Mouse (Mus musculus) urinary bladder, adult 18-20 months (tissue): Measurements from ENCODE around the gene Col4a4.

Source experiments
- DNase-seq, 2 experiments: peaks; one replicate each; pipeline ENCODE4 v3.0.0; 2022; ENCODE audit warnings: low spot score in 2 of 2, mixed read lengths in 2 of 2

The Col4a4 gene

DNA sequence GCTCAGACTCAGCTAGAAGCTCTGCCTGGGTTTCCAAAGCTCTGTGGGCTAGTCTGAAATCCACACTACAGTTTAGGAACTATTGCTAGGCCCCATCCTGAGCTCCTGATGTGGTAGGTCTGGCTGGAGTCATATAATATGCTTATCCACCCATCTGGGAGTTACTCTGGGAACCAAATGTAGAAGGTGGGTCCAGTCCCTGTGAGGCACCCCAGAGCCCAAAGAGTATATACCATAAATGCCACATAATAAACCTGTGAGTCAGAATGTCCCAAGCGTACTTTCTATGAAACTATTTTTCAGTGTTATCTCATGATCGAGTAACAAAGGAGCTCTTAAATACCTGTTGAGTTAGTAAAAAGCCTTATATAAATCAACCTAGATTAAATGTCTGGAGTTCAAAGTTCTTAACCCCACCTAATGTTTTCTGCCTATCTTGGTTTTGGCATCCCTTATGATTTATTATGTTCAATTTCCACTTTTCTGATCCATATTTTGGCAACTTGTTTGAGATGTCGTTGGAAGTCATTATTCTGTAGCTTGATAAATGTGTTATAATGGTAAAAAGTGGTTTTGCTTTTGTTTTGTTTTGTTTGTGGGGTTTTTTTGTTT is 172.1 kb downstream of the Col4a4 start:
- no peak for DNase-seq

DNA sequence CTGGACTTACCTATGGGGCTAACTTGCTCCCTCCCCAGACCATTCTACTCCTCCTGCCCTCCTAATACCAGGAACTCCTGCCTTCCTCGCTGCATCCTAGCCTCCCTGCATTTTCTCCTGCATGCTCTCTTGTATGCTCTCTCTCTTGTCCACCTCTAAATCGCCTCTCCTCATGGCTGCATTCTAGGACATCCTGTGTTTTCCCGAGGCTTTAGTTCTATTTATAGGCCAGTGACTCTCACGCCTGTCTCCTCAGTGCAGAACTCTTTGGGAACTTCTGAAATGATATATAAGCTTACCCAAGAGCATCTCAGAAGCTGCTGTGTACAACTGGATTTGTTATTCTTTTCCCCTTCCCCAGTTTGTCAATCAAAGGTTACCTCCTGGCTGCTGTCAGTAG is 174.6 kb downstream of the Col4a4 start:
- no peak for DNase-seq

DNA sequence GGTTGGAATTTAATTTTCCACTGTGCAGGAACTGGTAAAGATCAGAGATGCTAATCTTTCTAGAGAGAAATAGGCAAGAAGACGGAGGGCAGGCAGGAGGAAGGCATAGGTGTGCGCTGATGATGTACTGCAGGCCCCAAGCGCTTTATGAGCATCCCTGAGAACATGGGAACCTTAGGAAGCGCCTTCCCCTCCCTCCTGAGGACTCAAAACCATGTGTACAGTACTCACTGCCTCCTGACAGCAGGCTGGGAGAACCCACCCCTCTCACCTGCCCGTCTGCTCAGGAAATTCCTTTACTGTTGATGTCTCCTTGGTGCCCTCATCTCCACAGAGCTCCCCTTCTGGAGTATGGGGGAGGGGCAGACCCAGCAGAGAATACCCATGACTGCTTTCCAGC is 175.1 kb downstream of the Col4a4 start:
- DNase-seq = no peak

DNA sequence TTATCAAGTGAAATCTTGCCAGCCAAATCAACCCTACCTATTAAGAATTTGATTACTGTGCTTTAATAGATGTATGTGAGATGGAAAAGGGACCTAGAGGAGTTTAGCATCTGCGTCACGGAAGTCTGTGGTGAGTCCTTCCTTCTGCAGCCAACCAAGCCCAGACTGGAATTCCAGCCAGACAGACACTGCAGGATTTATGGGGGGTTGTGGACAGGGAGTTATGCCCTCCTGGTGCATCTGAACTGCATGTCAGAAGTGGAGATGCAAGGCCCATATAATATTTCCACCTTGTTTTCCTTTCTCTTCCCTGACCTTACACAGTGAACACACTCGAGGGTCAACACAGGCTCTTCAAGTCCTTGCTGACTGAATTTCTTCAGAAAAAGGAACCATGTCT is 176.1 kb downstream of the Col4a4 start:
- DNase-seq = no peak

DNA sequence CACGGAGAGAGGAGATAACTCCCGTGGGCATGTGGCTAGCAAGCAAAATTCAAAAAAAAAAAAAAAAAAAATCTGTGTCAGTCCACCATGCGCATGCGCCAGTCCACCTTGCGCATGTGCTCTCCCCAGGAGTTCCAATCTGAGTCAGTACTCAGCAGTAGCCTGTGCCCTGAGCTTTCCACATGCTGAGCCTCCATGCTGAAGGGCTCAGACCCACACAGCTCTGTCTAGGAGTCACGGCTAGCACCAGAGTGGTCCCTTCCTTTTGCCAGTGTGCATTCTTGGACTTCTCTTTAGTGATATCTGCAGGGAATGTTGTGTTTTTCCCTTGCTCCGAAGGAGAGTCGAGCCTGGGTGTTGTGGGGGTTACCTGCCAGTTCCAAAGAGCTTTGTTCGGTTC is 177.4 kb downstream of the Col4a4 start:
- DNase-seq = no peak

DNA sequence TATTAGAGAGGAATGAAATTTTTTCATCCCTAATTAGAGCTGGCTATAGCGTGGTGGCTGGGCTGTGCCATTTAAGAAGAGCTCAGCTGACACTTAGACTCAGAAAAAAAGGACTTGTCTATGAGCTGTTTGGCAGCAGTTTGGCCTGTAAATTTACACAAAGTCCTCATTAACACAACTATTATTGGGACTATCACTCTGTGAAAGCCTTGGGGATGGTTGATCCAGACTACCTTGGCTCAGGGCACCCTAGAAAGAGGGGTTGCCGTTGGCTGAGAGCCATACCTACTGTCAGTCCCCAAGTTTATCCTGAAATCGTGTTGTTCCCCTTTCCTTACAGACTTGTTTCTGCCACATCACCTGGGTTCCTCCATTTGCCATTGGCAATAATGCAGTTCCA is 178.9 kb downstream of the Col4a4 start:
- no peak for DNase-seq
